Mouse (Mus musculus): Measurements from ENCODE around the gene Atg9a. TPM values are rescaled to one million over a fixed set of nuclear protein-coding genes. Genes with fewer than 3 reads are reported as not detected.

Gene Atg9a
- polyA plus RNA-seq, 1 experiment from 2014 or later: 37.7 TPM

- no peak overlapping the region for H3K9ac ChIP-seq
- H3K4me1 ChIP-seq: peaks cover 16% of the 10 kb centered on the region
- H3K9me3 ChIP-seq (replicated peaks): no peaks in the 10 kb centered on the region
- peaks cover 57% of the 10 kb centered on the region for H3K36me3 ChIP-seq
- no peak overlapping the region for H3K27ac ChIP-seq (replicated peaks)
- no peak overlapping the region for H3K4me3 ChIP-seq (replicated peaks)
- H3K27me3 ChIP-seq: no peaks in the 10 kb centered on the region
- WGBS: 81% methylated on average over 2 of the region's 2 CpGs
- H3K4me2 ChIP-seq (replicated peaks): no peak overlapping the region
- no peak for ATAC-seq (ENCODE audit: insufficient number of reproducible peaks, low FRiP score, low TSS enrichment, low read depth)
These were observed 4.0 kb downstream of the Atg9a start for GRCm38 (mm10) chr1:75187914-75188483.

GRCm38 (mm10) chr1:75187126-75187525 lies 4.9 kb downstream of the Atg9a start:
- Histone ChIP-seq H3K9ac (no peak overlapping the region), H3K4me2 (replicated peaks) (no peak overlapping the region), H3K4me1 (peaks cover 14% of the 10 kb centered on the region), H3K36me3 (peaks cover 66% of the 10 kb centered on the region), H3K27me3 (no peaks in the 10 kb centered on the region), H3K4me3 (replicated peaks) (no peak overlapping the region), H3K27ac (replicated peaks) (no peak overlapping the region), H3K9me3 (replicated peaks) (no peaks in the 10 kb centered on the region)
- ATAC-seq (ENCODE audit: insufficient number of reproducible peaks, low FRiP score, low TSS enrichment, low read depth): no peak

- 94% methylated on average over 11 of the region's 11 CpGs for WGBS
- no peak overlapping the region for H3K4me2 ChIP-seq (replicated peaks)
These were observed 6.5 kb downstream of the Atg9a start for GRCm38 (mm10) chr1:75185495-75185894.

GRCm38 (mm10) chr1:75182160-75182559 lies 9.8 kb downstream of the Atg9a start:
- 70% methylated on average over 4 of the region's 4 CpGs for WGBS
- no peak for ATAC-seq (ENCODE audit: insufficient number of reproducible peaks, low FRiP score, low TSS enrichment, low read depth)

More at GRCm38 (mm10) chr1:75185495-75185894, 6.5 kb downstream of the Atg9a start:
- no peak for ATAC-seq (ENCODE audit: insufficient number of reproducible peaks, low FRiP score, low TSS enrichment, low read depth)
- Histone ChIP-seq H3K36me3 (peaks cover 73% of the 10 kb centered on the region), H3K9me3 (replicated peaks) (no peaks in the 10 kb centered on the region), H3K4me1 (peaks cover 8% of the 10 kb centered on the region; the same call in 1 of the 2 replicates), H3K27ac (replicated peaks) (no peak overlapping the region), H3K4me3 (replicated peaks) (no peak overlapping the region), H3K27me3 (no peaks in the 10 kb centered on the region), H3K9ac (no peak overlapping the region)

GRCm38 (mm10) chr1:75181377-75181870 lies 10.6 kb downstream of the Atg9a start:
- no peak for ATAC-seq (ENCODE audit: insufficient number of reproducible peaks, low FRiP score, low TSS enrichment, low read depth)
- WGBS: 75% methylated on average over 4 of the region's 4 CpGs
- H3K4me1 ChIP-seq: peaks cover 20% of the 10 kb centered on the region
- no peak overlapping the region for H3K4me3 ChIP-seq (replicated peaks)
- H3K4me2 ChIP-seq (replicated peaks): no peak overlapping the region
- no peaks in the 10 kb centered on the region for H3K27me3 ChIP-seq
- no peaks in the 10 kb centered on the region for H3K9me3 ChIP-seq (replicated peaks)
- H3K27ac ChIP-seq (replicated peaks): no peak overlapping the region
- peaks cover 59% of the 10 kb centered on the region for H3K36me3 ChIP-seq
- H3K9ac ChIP-seq: no peak overlapping the region

More at GRCm38 (mm10) chr1:75182160-75182559, 9.8 kb downstream of the Atg9a start:
- Histone ChIP-seq H3K4me1 (peaks cover 20% of the 10 kb centered on the region), H3K4me3 (replicated peaks) (no peak overlapping the region), H3K36me3 (peaks cover 61% of the 10 kb centered on the region), H3K9ac (no peak overlapping the region), H3K27me3 (no peaks in the 10 kb centered on the region), H3K27ac (replicated peaks) (no peak overlapping the region), H3K9me3 (replicated peaks) (no peaks in the 10 kb centered on the region), H3K4me2 (replicated peaks) (no peak overlapping the region)

GRCm38 (mm10) chr1:75180741-75181140 lies 11.3 kb downstream of the Atg9a start:
- 30% methylated on average over 7 of the region's 7 CpGs for WGBS
- no peak overlapping the region for H3K9ac ChIP-seq

GRCm38 (mm10) chr1:75180105-75180590 lies 11.8 kb downstream of the Atg9a start, which contains the start of gene Abcb6:
TSS of gene Abcb6 (minus strand) at chr1:75180392.
- Histone ChIP-seq H3K36me3 (peaks cover 59% of the 10 kb centered on the region), H3K27ac (replicated peaks) (0 out of 2 replicates have a peak within 1 kb of the TSS, but pooled peaks have one; percentile 12), H3K4me2 (replicated peaks) (peak within 1 kb of the TSS; percentile 92), H3K4me1 (peaks cover 20% of the 10 kb centered on the region), H3K9me3 (replicated peaks) (no peaks in the 10 kb centered on the region), H3K9ac (peak within 1 kb of the TSS; percentile 44), H3K27me3 (no peaks in the 10 kb centered on the region), H3K4me3 (replicated peaks) (peak within 1 kb of the TSS; percentile 51)
- ATAC-seq (ENCODE audit: insufficient number of reproducible peaks, low FRiP score, low TSS enrichment, low read depth): peak; percentile 91
- WGBS: under 1% methylated on average over 31 of the region's 31 CpGs

More at GRCm38 (mm10) chr1:75180741-75181140, 11.3 kb downstream of the Atg9a start:
- H3K27me3 ChIP-seq: no peaks in the 10 kb centered on the region
- peak overlapping the region; percentile 51; the same call in 1 of the 2 replicates for H3K4me3 ChIP-seq (replicated peaks)
- no peaks in the 10 kb centered on the region for H3K9me3 ChIP-seq (replicated peaks)
- H3K4me1 ChIP-seq: peaks cover 20% of the 10 kb centered on the region
- ATAC-seq (ENCODE audit: insufficient number of reproducible peaks, low FRiP score, low TSS enrichment, low read depth): no peak
- no peak overlapping the region for H3K27ac ChIP-seq (replicated peaks)
- H3K36me3 ChIP-seq: peaks cover 59% of the 10 kb centered on the region
- peak overlapping the region; percentile 92 for H3K4me2 ChIP-seq (replicated peaks)

- Histone ChIP-seq H3K4me1 (peaks cover 20% of the 10 kb centered on the region), H3K4me3 (replicated peaks) (peak overlapping the region; percentile 51), H3K9me3 (replicated peaks) (no peaks in the 10 kb centered on the region), H3K4me2 (replicated peaks) (peak overlapping the region; percentile 92), H3K27me3 (no peaks in the 10 kb centered on the region), H3K9ac (peak overlapping the region; percentile 44), H3K36me3 (peaks cover 57% of the 10 kb centered on the region), H3K27ac (replicated peaks) (0 out of 2 replicates have a peak overlapping the region, but pooled peaks have one; percentile 12)
- WGBS: 7% methylated on average over 23 of the region's 23 CpGs
- ATAC-seq (ENCODE audit: insufficient number of reproducible peaks, low FRiP score, low TSS enrichment, low read depth): peak; percentile 25
These were observed 12.5 kb downstream of the Atg9a start for GRCm38 (mm10) chr1:75179334-75180104.

- Histone ChIP-seq H3K4me1 (peaks cover 14% of the 10 kb centered on the region), H3K9me3 (replicated peaks) (no peaks in the 10 kb centered on the region), H3K36me3 (peaks cover 35% of the 10 kb centered on the region), H3K4me3 (replicated peaks) (peak within 1 kb of the TSS; percentile 67), H3K27me3 (no peaks in the 10 kb centered on the region), H3K9ac (peak within 1 kb of the TSS; percentile 51), H3K4me2 (replicated peaks) (peak within 1 kb of the TSS; percentile 71), H3K27ac (replicated peaks) (peak within 1 kb of the TSS; percentile 89)
- ATAC-seq (ENCODE audit: insufficient number of reproducible peaks, low FRiP score, low TSS enrichment, low read depth): peak; percentile 98
- WGBS: under 1% methylated on average over 59 of the region's 59 CpGs
These were observed 23.2 kb downstream of the Atg9a start, which contains the start of gene Zfand2b for GRCm38 (mm10) chr1:75168472-75169464. TSS of gene Zfand2b (plus strand) at chr1:75168646.

- Histone ChIP-seq H3K36me3 (peaks cover 28% of the 10 kb centered on the region), H3K27ac (replicated peaks) (peak overlapping the region; percentile 89), H3K4me3 (replicated peaks) (peak overlapping the region; percentile 67), H3K27me3 (no peaks in the 10 kb centered on the region), H3K4me1 (peaks cover 14% of the 10 kb centered on the region), H3K9ac (0 out of 2 replicates have a peak overlapping the region, but pooled peaks have one; percentile 51), H3K9me3 (replicated peaks) (no peaks in the 10 kb centered on the region), H3K4me2 (replicated peaks) (peak overlapping the region; percentile 71)
- 9% methylated on average over 7 of the region's 7 CpGs for WGBS
- peak; percentile 22; the same call in 1 of the 2 replicates for ATAC-seq (ENCODE audit: insufficient number of reproducible peaks, low FRiP score, low TSS enrichment, low read depth)
These were observed 23.9 kb downstream of the Atg9a start for GRCm38 (mm10) chr1:75168093-75168471.

All from embryonic facial prominence, embryonic 15.5 days (tissue).